Comparison of ENCODE assay signal across 14 mouse cellular contexts in genomic region chr11:80485622-80486206, GRCm38 (mm10). TPM values are rescaled to one million over a fixed set of nuclear protein-coding genes. Genes with fewer than 3 reads are reported as not detected.
A peak's percentile ranks its signal among the peaks of the same experiment; 100 is the strongest.
DNase-seq lines count a peak whose midpoint lies in the region; ATAC-seq and TF ChIP-seq lines count a peak whose summit lies in the region.
"Had no signal": no experiment of that assay in that cellular context is flagged by ENCODE, and none has a peak within 500 bp of the region (broad histone marks: within the 10 kb centered on the region; RNA-seq: fewer than 3 reads in every experiment).

No protein-coding gene starts in this region.

- no peaks in the 10 kb centered on the region for H3K27me3 ChIP-seq in C2C12 (ENCODE audit: control insufficient read depth, insufficient read depth, insufficient read length)
- peaks cover 4% of the 10 kb centered on the region; the same call in 1 of the 2 replicates for H3K27me3 ChIP-seq in midbrain, embryonic 13.5 days
- H3K27me3 ChIP-seq: kidney, embryonic 15.5 days had no signal

- H3K27ac ChIP-seq in layer of hippocampus, adult 2 months = peak overlapping the region; percentile 93
- peak overlapping the region; percentile 14; the same call in 1 of the 2 replicates for H3K27ac ChIP-seq in midbrain, embryonic 13.5 days
- H3K27ac ChIP-seq: kidney, embryonic 15.5 days; macrophage had no signal

- H3K36me3 ChIP-seq in C2C12 (ENCODE audit: control insufficient read depth, insufficient read depth) = peaks cover under 1% of the 10 kb centered on the region
- H3K36me3 ChIP-seq in midbrain, embryonic 13.5 days = peaks cover 7% of the 10 kb centered on the region; the same call in 1 of the 2 replicates
- H3K36me3 ChIP-seq: G1E; kidney, embryonic 15.5 days had no signal

- H3ac ChIP-seq in C2C12 (ENCODE audit: control insufficient read depth, insufficient read length, low read depth) = no peak overlapping the region

- no peak overlapping the region for H3K4me2 ChIP-seq in midbrain, embryonic 13.5 days (replicated peaks)
- H3K4me2 ChIP-seq: kidney, embryonic 15.5 days had no signal

- WGBS in midbrain, embryonic 13.5 days = 85% methylated on average over 10 of the region's 10 CpGs

- no peak overlapping the region for H3K4me3 ChIP-seq in layer of hippocampus, adult 2 months
- no peak overlapping the region for H3K4me3 ChIP-seq in C2C12 (ENCODE audit: insufficient read depth, poor library complexity, severe bottlenecking)
- no peak overlapping the region for H3K4me3 ChIP-seq in midbrain, embryonic 13.5 days (replicated peaks)
- H3K4me3 ChIP-seq: kidney, embryonic 15.5 days had no signal

- no peak for TF ChIP-seq CTCF in layer of hippocampus, adult 2 months (conservative IDR thresholded peaks at IDR 0.05)
- TF ChIP-seq CTCF in C2C12 (IDR thresholded peaks at IDR 0.05; ENCODE audit: control insufficient read depth, insufficient read depth, insufficient read length) = no peak

- peaks cover 89% of the 10 kb centered on the region for H3K4me1 ChIP-seq in midbrain, embryonic 13.5 days (replicated peaks)

- DNase-seq in cerebellum, adult 8-10 months = peak; percentile 30
- DNase-seq in layer of hippocampus, adult 2 months (ENCODE audit: low spot score in 2 of 2) = no peak
- no peak for DNase-seq in layer of hippocampus, postnatal 36 days
- DNase-seq in embryo, embryonic 9.5 days (ENCODE audit: extremely low spot score) = no peak
- no peak for DNase-seq in urinary bladder, postnatal 25 days (ENCODE audit: low spot score)
- DNase-seq: B cell, adult 2 months; liver, postnatal 0 days; thymus, adult 2 months had no signal

- peak overlapping the region; percentile 12; the same call in 1 of the 2 replicates for H3K9ac ChIP-seq in midbrain, embryonic 13.5 days (replicated peaks)
- H3K9ac ChIP-seq: kidney, embryonic 15.5 days; liver, postnatal 0 days had no signal

- ATAC-seq in cerebellum, adult (ENCODE audit: insufficient number of reproducible peaks, low FRiP score, low TSS enrichment) = no peak
- ATAC-seq in midbrain, embryonic 13.5 days = no peak
- ATAC-seq: liver, postnatal 0 days had no signal

- no peaks in the 10 kb centered on the region for H3K9me3 ChIP-seq in midbrain, embryonic 13.5 days
- H3K9me3 ChIP-seq: G1E; kidney, embryonic 15.5 days had no signal

- peaks cover 11% of the 10 kb centered on the region for H3K79me2 ChIP-seq in C2C12 (ENCODE audit: control insufficient read depth, insufficient read depth)

- H3K79me3 ChIP-seq in C2C12 (ENCODE audit: low read depth) = no peaks in the 10 kb centered on the region

TF ChIP-seq in C2C12, 6 proteins besides CTCF, POLR2A, EP300 and RAD21:
- TF ChIP-seq USF1 (IDR thresholded peaks at IDR 0.05; ENCODE audit: low read depth) (no peak), MAX (IDR thresholded peaks at IDR 0.05) (peak; percentile 9), MYOG (IDR thresholded peaks at IDR 0.05; ENCODE audit: control insufficient read depth, extremely low read depth, insufficient read length) (no peak), MYOD1 (IDR thresholded peaks at IDR 0.05; ENCODE audit: control insufficient read depth, insufficient read length, low read depth) (peak; percentile 50)

RNA-seq across cellular contexts. Expression of gene Cdk5r1, which starts 8.9 kb away (rescaled TPM):
- 100 to 1,000 TPM; 218 to 227 TPM for total RNA-seq in layer of hippocampus, adult 2 months (2021)
- total RNA-seq in layer of hippocampus, postnatal 36 days (2021) = 100 to 1,000 TPM; 226 to 242 TPM
- 4.7 TPM for polyA plus RNA-seq in C2C12 (2012; fragmentation: generic; extraction: Trizol)
- polyA plus RNA-seq in midbrain, embryonic 13.5 days (2015; fragmentation: Nextera tagmentation; extraction: Ambion mirVana) = 88.3 and 98.6 TPM in 2 replicates

RNA-seq across cellular contexts. Expression of gene Psmd11, which starts 57.3 kb away (rescaled TPM):
- 100 to 1,000 TPM in 1 of 2 experiments, 10 to 100 TPM in 1; 93.8 to 101 TPM for total RNA-seq in layer of hippocampus, adult 2 months (2021)
- total RNA-seq in layer of hippocampus, postnatal 36 days (2021) = 100 to 1,000 TPM; 100 to 101 TPM
- polyA plus RNA-seq in C2C12 (2012; fragmentation: generic; extraction: Trizol) = 82.9 TPM
- 321 and 336 TPM in 2 replicates for polyA plus RNA-seq in midbrain, embryonic 13.5 days (2015; fragmentation: Nextera tagmentation; extraction: Ambion mirVana)
